Mouse (Mus musculus): Measurements from ENCODE around the gene Chmp4b. TPM values are rescaled to one million over a fixed set of nuclear protein-coding genes. Genes with fewer than 3 reads are reported as not detected.

Gene Chmp4b
- polyA plus RNA-seq, 2 experiments: 20.7 to 206 TPM

GRCm38 (mm10) chr2:154633039-154633742 lies 18.3 kb upstream of the Chmp4b start:
- 91% methylated on average over 5 of the region's 5 CpGs for whole genome bisulfite sequencing
- no peak for TF ChIP-seq POLR2A (IDR thresholded peaks at IDR 0.05; ENCODE audit: borderline replicate concordance, extremely low read depth, insufficient read depth, insufficient read length)
- peaks cover 29% of the 10 kb centered on the region for H3K36me3 ChIP-seq (ENCODE audit: control insufficient read depth, insufficient read depth, low read length)
- no peak overlapping the region for H3K27ac ChIP-seq (replicated peaks; ENCODE audit: low read depth, low read length)
- H3K4me3 ChIP-seq (replicated peaks; ENCODE audit: low read length): no peak overlapping the region
- no peak overlapping the region for H3K4me2 ChIP-seq (replicated peaks; ENCODE audit: low read depth, low read length, severe bottlenecking)
- no peaks in the 10 kb centered on the region for H3K4me1 ChIP-seq (ENCODE audit: control insufficient read depth, insufficient read depth, low read length)
- ATAC-seq (ENCODE audit: low FRiP score, low read depth) (no peak), DNase-seq (ENCODE audit: low spot score) (no peak)
- no peaks in the 10 kb centered on the region for H3K27me3 ChIP-seq (ENCODE audit: control insufficient read depth, insufficient read depth, low read length)
- H3K9me3 ChIP-seq (ENCODE audit: control insufficient read depth, low read length): no peaks in the 10 kb centered on the region
- H3K9ac ChIP-seq (ENCODE audit: low read depth, low read length, severe bottlenecking): no peak overlapping the region

- 87% methylated on average over 9 of the region's 9 CpGs for WGBS
- Histone ChIP-seq H3K27me3 (ENCODE audit: control insufficient read depth, insufficient read depth, low read length) (no peaks in the 10 kb centered on the region), H3K9me3 (ENCODE audit: control insufficient read depth, low read length) (no peaks in the 10 kb centered on the region), H3K27ac (replicated peaks; ENCODE audit: low read depth, low read length) (no peak overlapping the region), H3K9ac (ENCODE audit: low read depth, low read length, severe bottlenecking) (no peak overlapping the region), H3K36me3 (ENCODE audit: control insufficient read depth, insufficient read depth, low read length) (peaks cover 34% of the 10 kb centered on the region), H3K4me2 (replicated peaks; ENCODE audit: low read depth, low read length, severe bottlenecking) (no peak overlapping the region), H3K4me3 (replicated peaks; ENCODE audit: low read length) (no peak overlapping the region), H3K4me1 (ENCODE audit: control insufficient read depth, insufficient read depth, low read length) (no peaks in the 10 kb centered on the region)
- DNase-seq (ENCODE audit: low spot score) (no peak), ATAC-seq (ENCODE audit: low FRiP score, low read depth) (no peak)
- no peak for TF ChIP-seq POLR2A (IDR thresholded peaks at IDR 0.05; ENCODE audit: borderline replicate concordance, extremely low read depth, insufficient read depth, insufficient read length)
Observed at GRCm38 (mm10) chr2:154633876-154634644, 17.4 kb upstream of the Chmp4b start.

GRCm38 (mm10) chr2:154635826-154636225 lies 15.7 kb upstream of the Chmp4b start:
- Histone ChIP-seq H3K36me3 (ENCODE audit: control insufficient read depth, insufficient read depth, low read length) (peaks cover 34% of the 10 kb centered on the region), H3K4me1 (ENCODE audit: control insufficient read depth, insufficient read depth, low read length) (no peaks in the 10 kb centered on the region), H3K4me2 (replicated peaks; ENCODE audit: low read depth, low read length, severe bottlenecking) (no peak overlapping the region), H3K9me3 (ENCODE audit: control insufficient read depth, low read length) (no peaks in the 10 kb centered on the region), H3K4me3 (replicated peaks; ENCODE audit: low read length) (no peak overlapping the region), H3K27me3 (ENCODE audit: control insufficient read depth, insufficient read depth, low read length) (no peaks in the 10 kb centered on the region), H3K27ac (replicated peaks; ENCODE audit: low read depth, low read length) (no peak overlapping the region), H3K9ac (ENCODE audit: low read depth, low read length, severe bottlenecking) (no peak overlapping the region)
- DNase-seq (ENCODE audit: low spot score) (no peak), ATAC-seq (ENCODE audit: low FRiP score, low read depth) (no peak)
- TF ChIP-seq POLR2A (IDR thresholded peaks at IDR 0.05; ENCODE audit: borderline replicate concordance, extremely low read depth, insufficient read depth, insufficient read length): no peak
- 94% methylated on average over 2 of the region's 2 CpGs for WGBS

- H3K36me3 ChIP-seq (ENCODE audit: control insufficient read depth, insufficient read depth, low read length): peaks cover 34% of the 10 kb centered on the region
Observed at GRCm38 (mm10) chr2:154638521-154638920, 13.0 kb upstream of the Chmp4b start.

GRCm38 (mm10) chr2:154639115-154639514 lies 12.4 kb upstream of the Chmp4b start:
- Histone ChIP-seq H3K4me2 (replicated peaks; ENCODE audit: low read depth, low read length, severe bottlenecking) (no peak overlapping the region), H3K9ac (ENCODE audit: low read depth, low read length, severe bottlenecking) (no peak overlapping the region), H3K9me3 (ENCODE audit: control insufficient read depth, low read length) (no peaks in the 10 kb centered on the region), H3K27me3 (ENCODE audit: control insufficient read depth, insufficient read depth, low read length) (no peaks in the 10 kb centered on the region), H3K4me1 (ENCODE audit: control insufficient read depth, insufficient read depth, low read length) (no peaks in the 10 kb centered on the region), H3K36me3 (ENCODE audit: control insufficient read depth, insufficient read depth, low read length) (peaks cover 36% of the 10 kb centered on the region), H3K27ac (replicated peaks; ENCODE audit: low read depth, low read length) (no peak overlapping the region), H3K4me3 (replicated peaks; ENCODE audit: low read length) (no peak overlapping the region)
- ATAC-seq (ENCODE audit: low FRiP score, low read depth): no peak
- DNase-seq (ENCODE audit: low spot score): no peak
- TF ChIP-seq POLR2A (IDR thresholded peaks at IDR 0.05; ENCODE audit: borderline replicate concordance, extremely low read depth, insufficient read depth, insufficient read length): no peak
- 85% methylated on average over 4 of the region's 4 CpGs for WGBS

More at GRCm38 (mm10) chr2:154638521-154638920, 13.0 kb upstream of the Chmp4b start:
- DNase-seq (ENCODE audit: low spot score): no peak
- WGBS: 95% methylated on average over 3 of the region's 3 CpGs
- H3K4me3 ChIP-seq (replicated peaks; ENCODE audit: low read length): no peak overlapping the region
- H3K27me3 ChIP-seq (ENCODE audit: control insufficient read depth, insufficient read depth, low read length): no peaks in the 10 kb centered on the region
- no peak overlapping the region for H3K9ac ChIP-seq (ENCODE audit: low read depth, low read length, severe bottlenecking)
- H3K4me2 ChIP-seq (replicated peaks; ENCODE audit: low read depth, low read length, severe bottlenecking): no peak overlapping the region
- no peaks in the 10 kb centered on the region for H3K4me1 ChIP-seq (ENCODE audit: control insufficient read depth, insufficient read depth, low read length)
- no peak overlapping the region for H3K27ac ChIP-seq (replicated peaks; ENCODE audit: low read depth, low read length)
- ATAC-seq (ENCODE audit: low FRiP score, low read depth): no peak
- TF ChIP-seq POLR2A (IDR thresholded peaks at IDR 0.05; ENCODE audit: borderline replicate concordance, extremely low read depth, insufficient read depth, insufficient read length): no peak
- no peaks in the 10 kb centered on the region for H3K9me3 ChIP-seq (ENCODE audit: control insufficient read depth, low read length)
